Mouse (Mus musculus) small intestine, adult 2 months (tissue): ENCODE data around the gene Qrich1. TPM values are rescaled to one million over a fixed set of nuclear protein-coding genes. Genes with fewer than 3 reads are reported as not detected.
"Not testable (repeated sequence)": the region's sequence is repeated elsewhere in the genome, so short reads cannot be mapped to it uniquely, and the experiment has no call there.

ENCODE experiments used
- H3K27ac ChIP-seq: fragments of 200-500 bp; 2 replicates; pipeline ENCODE4 v1.5.1; 2012; ENCODE audit warnings: low read depth, low read length, control low read depth, inconsistent platforms; ENCODE audit not compliant: insufficient read depth
- H3K27me3 ChIP-seq: fragments of 200-500 bp; 2 replicates; pipeline ENCODE4 v1.6.1; 2012; ENCODE audit warnings: mild to moderate bottlenecking, moderate library complexity, low read length, inconsistent platforms; ENCODE audit not compliant: control insufficient read depth, insufficient read depth
- H3K36me3 ChIP-seq: fragments of 200-500 bp; 2 replicates; pipeline ENCODE4 v1.6.1; 2012; ENCODE audit warnings: mild to moderate bottlenecking, low read length, control low read depth, inconsistent platforms; ENCODE audit not compliant: control insufficient read depth, insufficient read depth
- H3K4me1 ChIP-seq: fragments of 200-500 bp; 2 replicates; pipeline ENCODE4 v1.6.1; 2012; ENCODE audit warnings: low read length, inconsistent platforms, mixed read lengths; ENCODE audit not compliant: control insufficient read depth, insufficient read depth, insufficient read length
- H3K4me3 ChIP-seq: fragments of 200-500 bp; 2 replicates; pipeline ENCODE4 v1.5.1; 2012; ENCODE audit warnings: low read depth, mild to moderate bottlenecking, control low read depth, inconsistent platforms, low read length, moderate library complexity
- CTCF ChIP-seq: fragments of 200-500 bp; IDR thresholded peaks from 2 replicates; pipeline ENCODE4 v1.5.1; 2012; ENCODE audit warnings: low read depth, mild to moderate bottlenecking, control low read depth, inconsistent platforms, low read length, moderate library complexity, mixed read lengths; ENCODE audit not compliant: insufficient replicate concordance, insufficient read length; ENCODE audit errors: extremely low read depth
- POLR2A ChIP-seq: fragments of 200-500 bp; IDR thresholded peaks from 2 replicates; pipeline ENCODE4 v1.6.1; 2012; ENCODE audit warnings: low read depth, mild to moderate bottlenecking, control low read depth, inconsistent platforms, low read length, moderate library complexity
- WGBS: fragments of 180-500 bp; shearing (Covaris S2); methylation state at CpG from one replicate; pipeline ENCODE4 v1.1.7; 2018; 5-methylcytosine and 5-hydroxymethylcytosine counted together
- polyA plus RNA-seq: library from polyadenylated mRNA; depleted of rRNA; stranded (reverse); fragments of >200 nt; gene quantifications from 2 replicates; pipeline ENCODE4 v1.2.3, GENCODE M21; 2012; rRNA removed

Gene Qrich1
- polyA plus RNA-seq, 1 experiment = 76.2 TPM

GRCm38 (mm10) chr9:108594354-108594753 lies 77.7 kb downstream of the Qrich1 start:
- peaks cover 3% of the 10 kb centered on the region; the same call in 1 of the 2 replicates for H3K4me1 ChIP-seq
- H3K36me3 ChIP-seq = no peaks in the 10 kb centered on the region
- TF ChIP-seq CTCF (no peak), POLR2A (no peak)
- 71% methylated on average over 3 of the region's 3 CpGs for WGBS
- no peak overlapping the region for H3K4me3 ChIP-seq
- no peak overlapping the region for H3K27ac ChIP-seq
- no peaks in the 10 kb centered on the region for H3K27me3 ChIP-seq

- no peaks in the 10 kb centered on the region for H3K27me3 ChIP-seq
- peaks cover 3% of the 10 kb centered on the region; the same call in 1 of the 2 replicates for H3K4me1 ChIP-seq
- H3K27ac ChIP-seq = no peak within 1 kb of the TSS
- H3K36me3 ChIP-seq = no peaks in the 10 kb centered on the region
- no peak for TF ChIP-seq POLR2A
- TF ChIP-seq CTCF = no peak
- 4% methylated on average over 69 of the region's 69 CpGs for WGBS
- H3K4me3 ChIP-seq = peak within 1 kb of the TSS; percentile 64
Observed at GRCm38 (mm10) chr9:108596998-108597764, 80.6 kb downstream of the Qrich1 start, which contains the start of gene P4htm. TSS of gene P4htm (minus strand) at chr9:108597667.

DNA sequence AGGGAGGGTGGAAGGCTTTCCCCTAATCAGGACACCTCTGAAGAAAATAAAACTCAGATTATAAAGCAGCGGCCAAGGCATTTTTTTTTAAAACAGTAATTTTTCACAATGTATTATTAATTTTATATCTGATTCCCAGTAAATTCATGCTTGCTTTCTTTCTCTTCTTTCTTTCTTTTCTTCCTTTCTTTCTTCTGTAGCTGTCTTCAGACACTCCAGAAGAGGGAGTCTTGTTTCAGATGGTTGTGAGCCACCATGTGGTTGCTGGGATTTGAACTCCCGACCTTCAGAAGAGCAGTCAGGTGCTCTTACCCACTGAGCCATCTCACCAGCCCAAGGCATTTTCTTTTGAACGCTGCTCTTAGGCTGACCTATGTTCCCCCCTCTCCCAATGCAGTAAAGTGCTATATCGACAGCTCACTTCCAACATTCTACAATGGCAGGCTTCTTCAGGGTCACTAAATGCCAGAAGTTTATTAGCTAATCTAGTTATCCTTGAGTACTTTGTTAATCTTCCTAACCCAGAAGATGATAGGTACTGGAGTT lies 82.5 kb downstream of the Qrich1 start:
- Histone ChIP-seq H3K4me3 (no peak overlapping the region), H3K27me3 (no peaks in the 10 kb centered on the region), H3K27ac (no peak overlapping the region), H3K4me1 (peaks cover 3% of the 10 kb centered on the region; the same call in 1 of the 2 replicates), H3K36me3 (peaks cover 11% of the 10 kb centered on the region)
- TF ChIP-seq CTCF (no peak), POLR2A (no peak)
- WGBS = 72% methylated on average over 4 of the region's 4 CpGs

- peaks cover 17% of the 10 kb centered on the region for H3K36me3 ChIP-seq
- H3K27ac ChIP-seq = no peak overlapping the region
- peaks cover 3% of the 10 kb centered on the region for H3K4me1 ChIP-seq
- no peaks in the 10 kb centered on the region for H3K27me3 ChIP-seq
- TF ChIP-seq CTCF (no peak), POLR2A (no peak)
- 11% methylated on average over 2 of the region's 2 CpGs for WGBS
- H3K4me3 ChIP-seq = no peak overlapping the region
Observed at GRCm38 (mm10) chr9:108600011-108600410, 83.4 kb downstream of the Qrich1 start.

- Histone ChIP-seq H3K4me3 (no peak overlapping the region), H3K27me3 (no peaks in the 10 kb centered on the region), H3K36me3 (peaks cover 31% of the 10 kb centered on the region), H3K27ac (no peak overlapping the region), H3K4me1 (peaks cover 1% of the 10 kb centered on the region)
- TF ChIP-seq CTCF = no peak
- no peak for TF ChIP-seq POLR2A
- WGBS = 21% methylated on average over 4 of the region's 4 CpGs
Observed at GRCm38 (mm10) chr9:108601986-108602385, 85.4 kb downstream of the Qrich1 start.

- not testable (repeated sequence) for H3K4me1 ChIP-seq, H3K27me3 ChIP-seq, H3K4me3 ChIP-seq
- Histone ChIP-seq H3K36me3 (peaks cover 67% of the 10 kb centered on the region), H3K27ac (peak overlapping the region; percentile 64)
- 24% methylated on average over 5 of the region's 5 CpGs for WGBS
Observed at GRCm38 (mm10) chr9:108607929-108608328, 91.3 kb downstream of the Qrich1 start.

GRCm38 (mm10) chr9:108608889-108609288 lies 92.3 kb downstream of the Qrich1 start:
- WGBS = 40% methylated on average over 4 of the region's 4 CpGs
- H3K27ac ChIP-seq = no peak overlapping the region
- no peak for TF ChIP-seq CTCF
- TF ChIP-seq POLR2A = no peak
- peaks cover 7% of the 10 kb centered on the region for H3K4me1 ChIP-seq
- no peak overlapping the region for H3K4me3 ChIP-seq
- H3K27me3 ChIP-seq = no peaks in the 10 kb centered on the region
- peaks cover 66% of the 10 kb centered on the region for H3K36me3 ChIP-seq

Other genes with a start within 250 kb of the Qrich1 start
- gene Nicn1, start 226.4 kb upstream of the Qrich1 start, polyA plus RNA-seq = 2.9 and 3.9 TPM in 2 replicates
- gene Amt, start 220.0 kb upstream of the Qrich1 start, polyA plus RNA-seq = 1.4 and 1.9 TPM in 2 replicates
- gene Rhoa, start 210.7 kb upstream of the Qrich1 start, polyA plus RNA-seq = 30.5 and 70.2 TPM in 2 replicates
- 19.0 and 36.7 TPM in 2 replicates for gene Tcta, start 210.6 kb upstream of the Qrich1 start, polyA plus RNA-seq
- 1,021 and 1,249 TPM in 2 replicates for gene Gpx1, start 177.9 kb upstream of the Qrich1 start, polyA plus RNA-seq
- gene Usp4, start 169.0 kb upstream of the Qrich1 start, polyA plus RNA-seq = 26.6 and 66.3 TPM in 2 replicates
- 0.23 TPM in 1 of 2 replicates, not detected in the other for gene 1700102P08Rik, start 124.0 kb upstream of the Qrich1 start, polyA plus RNA-seq
- gene Ccdc36, start 88.3 kb upstream of the Qrich1 start, polyA plus RNA-seq = not detected in 2 replicates
- not detected in 2 replicates for gene BC048562, start 80.3 kb upstream of the Qrich1 start, polyA plus RNA-seq
- gene Ccdc71, start 56.3 kb upstream of the Qrich1 start, polyA plus RNA-seq = 11.8 and 20.1 TPM in 2 replicates
- 13.4 and 19.7 TPM in 2 replicates for gene Klhdc8b, start 55.2 kb upstream of the Qrich1 start, polyA plus RNA-seq
- 22.3 and 23.3 TPM in 2 replicates for gene Lamb2, start 37.1 kb upstream of the Qrich1 start, polyA plus RNA-seq
- 48.5 and 84.5 TPM in 2 replicates for gene Usp19, start 26.2 kb upstream of the Qrich1 start, polyA plus RNA-seq
- 110 and 340 TPM in 2 replicates for gene Qars, start 9.1 kb upstream of the Qrich1 start, polyA plus RNA-seq
- gene Impdh2, start 43.5 kb downstream of the Qrich1 start, polyA plus RNA-seq = 23.2 and 52.9 TPM in 2 replicates
- 19.8 and 26.2 TPM in 2 replicates for gene Ndufaf3, start 50.6 kb downstream of the Qrich1 start, polyA plus RNA-seq
- 86.7 and 118 TPM in 2 replicates for gene Dalrd3, start 53.1 kb downstream of the Qrich1 start, polyA plus RNA-seq
- 10.7 and 15.9 TPM in 2 replicates for gene Wdr6, start 61.9 kb downstream of the Qrich1 start, polyA plus RNA-seq
- gene P4htm, start 80.9 kb downstream of the Qrich1 start, polyA plus RNA-seq = 3.8 and 4.8 TPM in 2 replicates
- gene Arih2, start 132.6 kb downstream of the Qrich1 start, polyA plus RNA-seq = 13.1 and 22.4 TPM in 2 replicates
- 19.7 and 26.0 TPM in 2 replicates for gene Slc25a20, start 145.3 kb downstream of the Qrich1 start, polyA plus RNA-seq
- gene Prkar2a, start 172.5 kb downstream of the Qrich1 start, polyA plus RNA-seq = 17.6 and 31.5 TPM in 2 replicates